Mouse (Mus musculus) brain, embryonic 14.5 days (tissue): ENCODE measurements around the gene Ube2ql1.

Experiments
- CTCF ChIP-seq: fragments of 200-500 bp; IDR thresholded peaks from 2 replicates; pipeline ENCODE4 v1.5.1; 2012; ENCODE audit warnings: inconsistent platforms, mild to moderate bottlenecking, moderate library complexity, borderline replicate concordance; ENCODE audit not compliant: insufficient read depth, insufficient read length; ENCODE audit errors: extremely low read depth
- POLR2A ChIP-seq: fragments of 200-500 bp; IDR thresholded peaks from 2 replicates; pipeline ENCODE4 v1.6.1; 2012; ENCODE audit warnings: mild to moderate bottlenecking, inconsistent platforms, borderline replicate concordance; ENCODE audit not compliant: poor library complexity, insufficient read depth, insufficient read length, severe bottlenecking; ENCODE audit errors: extremely low read depth

- no peak for TF ChIP-seq CTCF
- TF ChIP-seq POLR2A = no peak
These were observed 85.2 kb downstream of the Ube2ql1 start for GRCm38 (mm10) chr13:69654508-69654907.
